In genomic region chr9:118924554-118925085, GRCm38 (mm10) we compare ENCODE assay signal across 8 mouse cellular contexts. TPM values are rescaled to one million over a fixed set of nuclear protein-coding genes. Genes with fewer than 3 reads are reported as not detected.
DNase-seq lines count a peak whose midpoint lies in the region; ATAC-seq and TF ChIP-seq lines count a peak whose summit lies in the region.

No protein-coding gene starts in this region.

- no peaks in the 10 kb centered on the region for H3K9me3 ChIP-seq in embryonic facial prominence, embryonic 15.5 days (replicated peaks)
- no peaks in the 10 kb centered on the region for H3K9me3 ChIP-seq in intestine, embryonic 16.5 days (ENCODE audit: control insufficient read depth, low read length)
- H3K9me3 ChIP-seq in neural tube, embryonic 14.5 days (ENCODE audit: control insufficient read depth, low read length): no peaks in the 10 kb centered on the region

- H3K4me3 ChIP-seq in lung, adult 2 months (replicated peaks; ENCODE audit: extremely low read depth, low read depth, low read length): peak overlapping the region; percentile 11
- peak overlapping the region; percentile 86 for H3K4me3 ChIP-seq in embryonic facial prominence, embryonic 15.5 days (replicated peaks)
- peak overlapping the region; percentile 85 for H3K4me3 ChIP-seq in intestine, embryonic 16.5 days (ENCODE audit: low read length)
- H3K4me3 ChIP-seq in neural tube, embryonic 14.5 days (ENCODE audit: low read depth, low read length): peak overlapping the region; percentile 77

- H3K4me1 ChIP-seq in lung, adult 2 months (ENCODE audit: control insufficient read depth, insufficient read depth, low read length): peaks cover 3% of the 10 kb centered on the region; the same call in 1 of the 2 replicates
- H3K4me1 ChIP-seq in embryonic facial prominence, embryonic 15.5 days: peaks cover 51% of the 10 kb centered on the region
- H3K4me1 ChIP-seq in intestine, embryonic 16.5 days (ENCODE audit: control insufficient read depth, insufficient read depth, low read length): peaks cover 19% of the 10 kb centered on the region
- peaks cover 16% of the 10 kb centered on the region for H3K4me1 ChIP-seq in neural tube, embryonic 14.5 days (ENCODE audit: control insufficient read depth, insufficient read depth, low read length)

- no peak for ATAC-seq in embryonic facial prominence, embryonic 15.5 days (ENCODE audit: insufficient number of reproducible peaks, low FRiP score, low TSS enrichment, low read depth)
- ATAC-seq in intestine, embryonic 16.5 days: peak; percentile 0; the same call in 1 of the 2 replicates
- no peak for ATAC-seq in neural tube, embryonic 14.5 days (ENCODE audit: low read depth)
- ATAC-seq in cerebellum, adult (ENCODE audit: insufficient number of reproducible peaks, low FRiP score, low TSS enrichment): no peak
- no peak for ATAC-seq in frontal cortex, adult (ENCODE audit: low TSS enrichment)

- peak overlapping the region; percentile 96 for H3K4me2 ChIP-seq in embryonic facial prominence, embryonic 15.5 days (replicated peaks)
- peak overlapping the region; percentile 96 for H3K4me2 ChIP-seq in intestine, embryonic 16.5 days (ENCODE audit: low read depth, low read length)
- peak overlapping the region; percentile 98 for H3K4me2 ChIP-seq in neural tube, embryonic 14.5 days (ENCODE audit: low read depth, low read length)

- TF ChIP-seq POLR2A in lung, adult 2 months (IDR thresholded peaks at IDR 0.05; ENCODE audit: borderline replicate concordance, extremely low read depth, low read depth, low read length): no peak

- 30% methylated on average over 16 of the region's 16 CpGs for whole genome bisulfite sequencing in lung, adult 2 months
- WGBS in embryonic facial prominence, embryonic 15.5 days: 14% methylated on average over 16 of the region's 16 CpGs
- WGBS in intestine, embryonic 16.5 days: 19% methylated on average over 15 of the region's 16 CpGs
- 14% methylated on average over 16 of the region's 16 CpGs for WGBS in neural tube, embryonic 14.5 days

- H3K27ac ChIP-seq in embryonic facial prominence, embryonic 15.5 days (replicated peaks): peak overlapping the region; percentile 96
- 0 out of 2 replicates have a peak overlapping the region, but pooled peaks have one; percentile 21 for H3K27ac ChIP-seq in intestine, embryonic 16.5 days (ENCODE audit: low read length)
- no peak overlapping the region for H3K27ac ChIP-seq in neural tube, embryonic 14.5 days (ENCODE audit: low read depth, low read length)

- H3K27me3 ChIP-seq in embryonic facial prominence, embryonic 15.5 days: no peaks in the 10 kb centered on the region
- H3K27me3 ChIP-seq in intestine, embryonic 16.5 days (replicated peaks; ENCODE audit: control insufficient read depth, insufficient read depth, low read length): no peaks in the 10 kb centered on the region
- no peaks in the 10 kb centered on the region for H3K27me3 ChIP-seq in neural tube, embryonic 14.5 days (ENCODE audit: control insufficient read depth, insufficient read depth, low read length)

- H3K36me3 ChIP-seq in embryonic facial prominence, embryonic 15.5 days: 0 out of 2 replicates have a peak, but pooled peaks cover 2% of the 10 kb centered on the region
- no peaks in the 10 kb centered on the region for H3K36me3 ChIP-seq in intestine, embryonic 16.5 days (ENCODE audit: control insufficient read depth, insufficient read depth, low read length)
- H3K36me3 ChIP-seq in neural tube, embryonic 14.5 days (ENCODE audit: control insufficient read depth, insufficient read depth, low read length): no peaks in the 10 kb centered on the region

- DNase-seq in lung, adult 2 months: no peak
- no peak for DNase-seq in lung, postnatal 36 days
- no peak for DNase-seq in c-Kit-positive CD71-positive TER-119-positive erythroid progenitor cells, embryonic 14.5 days (ENCODE audit: low spot score)

- H3K9ac ChIP-seq in embryonic facial prominence, embryonic 15.5 days: peak overlapping the region; percentile 60
- H3K9ac ChIP-seq in intestine, embryonic 16.5 days (ENCODE audit: low read depth, low read length): peak overlapping the region; percentile 75
- no peak overlapping the region for H3K9ac ChIP-seq in neural tube, embryonic 14.5 days (replicated peaks; ENCODE audit: low read depth, low read length)

- no peak for TF ChIP-seq CTCF in lung, adult 2 months (IDR thresholded peaks at IDR 0.05; ENCODE audit: insufficient read depth, low read length)

RNA-seq across cellular contexts. Expression of gene Ctdspl, which starts 1.6 kb away (rescaled TPM):
- 70.4 and 83.4 TPM in 2 replicates for polyA plus RNA-seq in lung, adult 2 months (2012; rRNA removed)
- polyA plus RNA-seq in embryonic facial prominence, embryonic 15.5 days (2015; fragmentation: Nextera tagmentation; extraction: Ambion mirVana): 18.5 and 19.2 TPM in 2 replicates
- 17.6 and 18.8 TPM in 2 replicates for polyA plus RNA-seq in intestine, embryonic 16.5 days (2015; fragmentation: Nextera tagmentation; extraction: Ambion mirVana)
- 9.8 and 11.1 TPM in 2 replicates for polyA plus RNA-seq in neural tube, embryonic 14.5 days (2014; fragmentation: Nextera tagmentation; extraction: Ambion mirVana)

Comparison
In these comparisons a context has a peak if more than half of its experiments do, and no peak if none do; other contexts are left out.
1. H3K4me3 ChIP-seq: peak in every context shown above with its lines; median percentile 86 in embryonic facial prominence, embryonic 15.5 days; 85 in intestine, embryonic 16.5 days; 77 in neural tube, embryonic 14.5 days; 11 in lung, adult 2 months.